Mouse (Mus musculus) E14TG2a.4 (cell line): ENCODE results near the gene Fam3c.

Experiments
- CTCF ChIP-seq: conservative IDR thresholded peaks from 2 replicates; pipeline ENCODE4 v1.5.1; 2014; ENCODE audit warnings: low read length
- NANOG ChIP-seq: IDR thresholded peaks from 2 replicates; pipeline ENCODE4 v1.6.1; 2014; ENCODE audit warnings: borderline replicate concordance, low read length, mixed read lengths
- POU5F1 ChIP-seq: IDR thresholded peaks from 2 replicates; pipeline ENCODE4 v1.6.1; 2014; ENCODE audit warnings: low read length, borderline replicate concordance

- TF ChIP-seq CTCF (no peak), POU5F1 (no peak), NANOG (no peak)
These were observed 23.5 kb downstream of the Fam3c start for GRCm38 (mm10) chr6:22332548-22332947.
